Mouse (Mus musculus): ENCODE data around the gene Hist1h4a. TPM values are rescaled to one million over a fixed set of nuclear protein-coding genes. Genes with fewer than 3 reads are reported as not detected.
"Not testable (repeated sequence)": the region's sequence is repeated elsewhere in the genome, so short reads cannot be mapped to it uniquely, and the experiment has no call there.

The Hist1h4a gene
- polyA plus RNA-seq, 1 experiment from 2014 or later, result not detected

GRCm38 (mm10) chr13:23747081-23747891 lies 13.7 kb downstream of the Hist1h4a start:
- H3K9ac ChIP-seq, result peak overlapping the region; percentile 81
- peak overlapping the region; percentile 99 for H3K27ac ChIP-seq (replicated peaks)
- peak overlapping the region; percentile 62 for H3K4me3 ChIP-seq (replicated peaks)
- no peaks in the 10 kb centered on the region for H3K27me3 ChIP-seq
- peaks cover 38% of the 10 kb centered on the region for H3K4me1 ChIP-seq (replicated peaks)
- peak overlapping the region; percentile 66 for H3K4me2 ChIP-seq
- no peaks in the 10 kb centered on the region for H3K9me3 ChIP-seq (replicated peaks)
- ATAC-seq (ENCODE audit: insufficient read depth), result peak; percentile 20; the same call in 1 of the 2 replicates
- WGBS (ENCODE audit: insufficient replicate concordance), result 3% methylated on average over 13 of the region's 13 CpGs
- no peaks in the 10 kb centered on the region for H3K36me3 ChIP-seq (replicated peaks)

GRCm38 (mm10) chr13:23746201-23747080 lies 14.6 kb downstream of the Hist1h4a start, which contains the start of gene Hist1h2bb:
Gene Hist1h2bb (plus strand): TSS chr13:23746734.
- H3K9me3 ChIP-seq (replicated peaks); H3K27me3 ChIP-seq; H3K36me3 ChIP-seq (replicated peaks): not testable (repeated sequence)
- Histone ChIP-seq H3K4me1 (replicated peaks) (peaks cover 45% of the 10 kb centered on the region), H3K4me2 (peak within 1 kb of the TSS; percentile 66), H3K9ac (peak within 1 kb of the TSS; percentile 81), H3K27ac (replicated peaks) (peak within 1 kb of the TSS; percentile 99), H3K4me3 (replicated peaks) (peak within 1 kb of the TSS; percentile 62)
- 0% methylated on average over 45 of the region's 58 CpGs for WGBS (ENCODE audit: insufficient replicate concordance)
- ATAC-seq (ENCODE audit: insufficient read depth), result peak; percentile 75

DNA sequence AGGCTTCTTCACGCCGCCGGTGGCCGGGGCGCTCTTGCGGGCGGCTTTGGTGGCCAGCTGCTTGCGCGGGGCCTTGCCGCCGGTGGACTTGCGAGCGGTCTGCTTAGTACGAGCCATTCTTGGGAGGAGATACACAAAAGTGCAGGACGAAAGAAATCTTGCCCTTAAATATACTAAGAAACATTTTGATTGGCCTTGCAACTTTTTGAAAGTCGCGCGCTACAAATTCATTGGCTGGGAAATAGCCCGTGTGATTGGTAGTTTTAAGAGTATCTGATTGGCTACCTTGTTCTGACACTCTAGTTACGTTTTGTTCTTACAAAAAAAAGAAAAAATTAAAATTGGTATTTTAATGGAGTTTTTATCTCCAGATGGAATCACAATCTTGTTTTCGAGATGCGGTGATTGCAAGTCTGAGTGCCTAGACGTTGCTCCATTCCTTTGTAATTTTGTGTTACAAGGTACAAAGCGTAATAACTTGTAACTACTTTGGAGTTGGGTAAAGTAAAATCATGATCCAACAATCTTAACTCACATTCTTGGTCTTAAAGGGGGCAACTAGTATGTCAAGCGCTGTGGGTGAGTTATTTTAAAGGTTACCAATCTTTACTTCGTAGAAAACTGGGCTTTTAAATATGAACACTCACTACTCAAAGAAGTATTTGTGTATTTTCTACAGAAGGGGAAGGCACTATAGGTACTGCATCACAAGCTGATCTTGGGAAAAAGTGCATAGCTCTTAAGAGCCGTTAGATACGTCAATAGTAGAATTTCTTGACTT lies 15.5 kb downstream of the Hist1h4a start, which contains the start of gene Hist1h3c:
Gene Hist1h3c (minus strand): TSS at position 222 of the 781 bp plus-strand sequence.
- H3K4me2 ChIP-seq, result peak within 1 kb of the TSS; percentile 66
- H3K4me3 ChIP-seq (replicated peaks), result peak within 1 kb of the TSS; percentile 62
- peaks cover 48% of the 10 kb centered on the region for H3K4me1 ChIP-seq (replicated peaks)
- under 1% methylated on average over 28 of the region's 28 CpGs for whole genome bisulfite sequencing (ENCODE audit: insufficient replicate concordance)
- H3K9me3 ChIP-seq (replicated peaks), result no peaks in the 10 kb centered on the region
- H3K27ac ChIP-seq (replicated peaks), result peak within 1 kb of the TSS; percentile 99
- H3K9ac ChIP-seq, result peak within 1 kb of the TSS; percentile 81
- no peaks in the 10 kb centered on the region for H3K36me3 ChIP-seq (replicated peaks)
- ATAC-seq (ENCODE audit: insufficient read depth), result peak; percentile 53
- H3K27me3 ChIP-seq, result no peaks in the 10 kb centered on the region

- H3K36me3 ChIP-seq (replicated peaks), result no peaks in the 10 kb centered on the region
- H3K4me1 ChIP-seq (replicated peaks), result peaks cover 45% of the 10 kb centered on the region
- H3K9ac ChIP-seq, result peak overlapping the region; percentile 62
- ATAC-seq (ENCODE audit: insufficient read depth), result no peak
- peak overlapping the region; percentile 66 for H3K4me2 ChIP-seq
- WGBS (ENCODE audit: insufficient replicate concordance), result under 1% methylated on average over 19 of the region's 36 CpGs
- peak overlapping the region; percentile 62 for H3K4me3 ChIP-seq (replicated peaks)
- no peaks in the 10 kb centered on the region for H3K9me3 ChIP-seq (replicated peaks)
- no peaks in the 10 kb centered on the region for H3K27me3 ChIP-seq
- H3K27ac ChIP-seq (replicated peaks), result peak overlapping the region; percentile 99
Observed at GRCm38 (mm10) chr13:23744421-23745380, 16.3 kb downstream of the Hist1h4a start.

GRCm38 (mm10) chr13:23743963-23744362 lies 17.1 kb downstream of the Hist1h4a start:
- Histone ChIP-seq H3K4me1 (replicated peaks) (peaks cover 44% of the 10 kb centered on the region), H3K27ac (replicated peaks) (peak overlapping the region; percentile 99), H3K4me3 (replicated peaks) (peak overlapping the region; percentile 62), H3K9me3 (replicated peaks) (no peaks in the 10 kb centered on the region), H3K36me3 (replicated peaks) (no peaks in the 10 kb centered on the region), H3K4me2 (peak overlapping the region; percentile 66), H3K27me3 (no peaks in the 10 kb centered on the region), H3K9ac (peak overlapping the region; percentile 62)
- no peak for ATAC-seq (ENCODE audit: insufficient read depth)
- WGBS (ENCODE audit: insufficient replicate concordance), result 52% methylated on average over 4 of the region's 4 CpGs

- Histone ChIP-seq H3K9me3 (replicated peaks) (no peaks in the 10 kb centered on the region), H3K4me3 (replicated peaks) (peak overlapping the region; percentile 23), H3K9ac (peak overlapping the region; percentile 38), H3K4me2 (peak overlapping the region; percentile 48), H3K27me3 (no peaks in the 10 kb centered on the region), H3K27ac (replicated peaks) (peak overlapping the region; percentile 83), H3K4me1 (replicated peaks) (peaks cover 39% of the 10 kb centered on the region), H3K36me3 (replicated peaks) (no peaks in the 10 kb centered on the region)
- no peak for ATAC-seq (ENCODE audit: insufficient read depth)
- WGBS (ENCODE audit: insufficient replicate concordance), result 87% methylated on average over 5 of the region's 5 CpGs
Observed at GRCm38 (mm10) chr13:23743215-23743614, 17.8 kb downstream of the Hist1h4a start.

- H3K9ac ChIP-seq, result peak overlapping the region; percentile 19
- no peak for ATAC-seq (ENCODE audit: insufficient read depth)
- peak overlapping the region; percentile 52 for H3K4me2 ChIP-seq
- H3K27ac ChIP-seq (replicated peaks), result peak overlapping the region; percentile 85
- H3K4me1 ChIP-seq (replicated peaks), result peaks cover 39% of the 10 kb centered on the region
- H3K9me3 ChIP-seq (replicated peaks), result no peaks in the 10 kb centered on the region
- no peaks in the 10 kb centered on the region for H3K36me3 ChIP-seq (replicated peaks)
- H3K4me3 ChIP-seq (replicated peaks), result peak overlapping the region; percentile 13
- no peaks in the 10 kb centered on the region for H3K27me3 ChIP-seq
Observed at GRCm38 (mm10) chr13:23742007-23742406, 19.0 kb downstream of the Hist1h4a start.

- Histone ChIP-seq H3K27ac (replicated peaks) (peak overlapping the region; percentile 100), H3K36me3 (replicated peaks) (no peaks in the 10 kb centered on the region), H3K9me3 (replicated peaks) (no peaks in the 10 kb centered on the region), H3K4me1 (replicated peaks) (peaks cover 39% of the 10 kb centered on the region), H3K4me2 (peak overlapping the region; percentile 81), H3K27me3 (no peaks in the 10 kb centered on the region), H3K4me3 (replicated peaks) (peak overlapping the region; percentile 60), H3K9ac (peak overlapping the region; percentile 87)
- 25% methylated on average over 5 of the region's 5 CpGs for WGBS (ENCODE audit: insufficient replicate concordance)
- ATAC-seq (ENCODE audit: insufficient read depth), result no peak
Observed at GRCm38 (mm10) chr13:23740910-23741309, 20.1 kb downstream of the Hist1h4a start.

- WGBS (ENCODE audit: insufficient replicate concordance), result 16% methylated on average over 13 of the region's 13 CpGs
- H3K27ac ChIP-seq (replicated peaks), result peak overlapping the region; percentile 100
Observed at GRCm38 (mm10) chr13:23740256-23740840, 20.7 kb downstream of the Hist1h4a start.

More at GRCm38 (mm10) chr13:23740256-23740840, 20.7 kb downstream of the Hist1h4a start:
- H3K27me3 ChIP-seq, result no peaks in the 10 kb centered on the region
- H3K9ac ChIP-seq, result peak overlapping the region; percentile 87
- no peak for ATAC-seq (ENCODE audit: insufficient read depth)
- H3K9me3 ChIP-seq (replicated peaks), result no peaks in the 10 kb centered on the region
- peak overlapping the region; percentile 60 for H3K4me3 ChIP-seq (replicated peaks)
- H3K4me1 ChIP-seq (replicated peaks), result peaks cover 39% of the 10 kb centered on the region
- H3K36me3 ChIP-seq (replicated peaks), result no peaks in the 10 kb centered on the region
- peak overlapping the region; percentile 81 for H3K4me2 ChIP-seq

Data from liver, embryonic 15.5 days (tissue).